Mouse (Mus musculus) heart, adult 8-10 months (tissue): ENCODE results near the gene Pacsin1. TPM values are rescaled to one million over a fixed set of nuclear protein-coding genes. Genes with fewer than 3 reads are reported as not detected.

Experiments
- DNase-seq: peaks from one replicate; pipeline ENCODE4 v3.0.0; 2022; ENCODE audit warnings: low spot score
- total RNA-seq, 4 experiments: library from RNA; stranded (reverse); gene quantifications; 2 replicates each; pipeline ENCODE4 v1.2.4; 2022

The Pacsin1 gene
- total RNA-seq, 4 experiments from 2014 or later = 0.09 to 0.85 (median 0.39) TPM

DNA sequence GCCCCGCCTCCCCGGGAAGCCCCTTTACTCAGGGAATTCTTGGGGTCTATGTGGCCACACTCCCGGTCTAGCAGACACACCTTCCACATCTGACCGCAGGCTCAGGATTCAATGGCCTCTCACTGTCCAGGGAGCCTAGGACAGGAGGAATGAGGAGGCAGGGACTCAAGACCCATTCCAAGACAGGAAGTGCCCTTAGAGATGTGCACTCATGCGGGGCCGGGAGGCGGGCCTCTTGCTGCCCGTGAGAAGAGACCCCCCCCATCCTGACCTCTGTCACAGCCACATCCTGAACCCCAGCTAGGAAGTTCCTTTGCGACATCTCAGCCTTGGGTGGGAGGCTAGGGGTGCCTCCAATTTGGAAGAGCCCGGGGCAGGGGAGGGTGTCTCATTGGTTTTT, 69.7 kb downstream of the Pacsin1 start:
- DNase-seq = no peak

DNA sequence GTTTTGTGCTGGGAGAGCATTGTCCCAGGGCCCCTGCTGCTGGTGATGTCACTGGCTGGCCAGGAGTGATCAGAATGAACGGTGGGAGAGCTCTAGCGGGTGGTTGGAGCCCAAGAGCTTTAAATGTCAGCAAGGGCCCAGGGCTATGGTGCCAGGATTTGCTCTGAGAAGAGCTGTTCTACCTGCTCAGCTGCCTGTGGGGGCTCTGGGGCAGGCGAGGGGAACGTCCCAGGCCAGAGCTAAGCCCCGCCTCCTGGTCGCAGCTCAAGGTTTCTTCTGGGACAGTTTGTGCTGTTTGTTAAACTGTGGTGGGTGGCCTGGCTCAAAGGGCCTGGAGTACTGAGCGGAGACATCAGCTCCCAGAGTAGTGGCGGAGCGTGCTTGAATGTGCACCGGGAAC, 70.1 kb downstream of the Pacsin1 start:
- no peak for DNase-seq

DNA sequence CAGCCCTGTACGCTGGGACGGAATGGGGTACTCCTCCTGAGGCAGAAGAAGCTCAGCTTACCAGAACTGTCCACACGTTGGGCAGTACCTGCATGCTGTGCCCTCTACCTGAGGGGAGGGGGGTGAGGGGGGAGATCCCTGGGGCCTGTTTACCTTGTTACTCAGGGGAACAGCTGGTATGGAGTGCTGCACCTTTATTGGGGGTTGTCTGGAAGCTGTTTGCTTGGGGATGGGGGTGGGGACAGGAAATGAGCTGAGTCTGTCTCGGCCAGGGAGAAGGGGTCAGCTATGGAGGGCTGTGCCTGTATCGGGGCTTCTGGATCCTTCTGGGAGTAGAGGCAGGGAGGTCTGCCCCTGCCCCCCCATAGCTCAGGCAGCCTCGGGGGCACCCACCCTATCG, 71.2 kb downstream of the Pacsin1 start:
- DNase-seq = no peak

DNA sequence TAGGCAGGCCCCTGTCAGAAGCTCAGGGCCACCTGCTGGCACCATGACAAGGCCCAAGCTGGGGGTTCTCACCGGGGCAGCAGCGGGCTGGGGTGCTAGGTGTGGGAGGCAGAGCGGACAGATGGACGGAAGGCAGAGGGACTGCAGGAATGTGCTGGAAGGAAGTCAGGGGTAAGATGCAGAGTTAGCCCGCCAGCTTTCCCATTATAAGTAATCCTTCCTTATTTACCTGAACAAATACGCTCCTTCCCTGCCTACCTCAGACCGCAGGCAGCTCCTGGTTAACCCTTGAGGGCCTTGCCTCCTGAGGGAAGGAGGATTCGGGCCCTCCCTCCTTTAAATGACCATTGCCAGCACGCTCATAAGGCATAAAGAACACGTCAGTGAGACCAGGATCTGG, 73.5 kb downstream of the Pacsin1 start, which contains the start of gene Spdef:
Gene Spdef, minus strand, starts transcription at position 186 of the 400 bp plus-strand sequence.
- DNase-seq = no peak

DNA sequence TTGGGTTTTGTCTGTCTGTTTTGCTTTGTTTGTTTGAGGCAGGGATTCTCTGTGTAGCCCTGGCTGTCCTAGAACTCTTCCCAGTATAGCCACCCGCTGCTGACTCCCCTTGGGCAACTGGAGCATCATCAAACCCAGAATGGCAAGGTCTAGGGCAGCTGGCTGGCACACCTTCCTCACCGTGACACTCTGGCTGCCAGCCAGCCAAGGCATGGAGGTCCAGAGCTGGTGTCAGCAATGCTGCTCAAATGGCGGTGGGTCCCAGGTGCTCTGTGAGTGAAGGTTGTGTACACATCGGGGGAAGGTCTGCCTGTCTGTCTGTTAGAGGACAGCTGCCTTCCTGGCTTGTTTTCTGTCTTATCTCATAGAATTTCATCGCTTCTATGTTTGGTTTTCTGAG, 76.8 kb downstream of the Pacsin1 start:
- DNase-seq = no peak

DNA sequence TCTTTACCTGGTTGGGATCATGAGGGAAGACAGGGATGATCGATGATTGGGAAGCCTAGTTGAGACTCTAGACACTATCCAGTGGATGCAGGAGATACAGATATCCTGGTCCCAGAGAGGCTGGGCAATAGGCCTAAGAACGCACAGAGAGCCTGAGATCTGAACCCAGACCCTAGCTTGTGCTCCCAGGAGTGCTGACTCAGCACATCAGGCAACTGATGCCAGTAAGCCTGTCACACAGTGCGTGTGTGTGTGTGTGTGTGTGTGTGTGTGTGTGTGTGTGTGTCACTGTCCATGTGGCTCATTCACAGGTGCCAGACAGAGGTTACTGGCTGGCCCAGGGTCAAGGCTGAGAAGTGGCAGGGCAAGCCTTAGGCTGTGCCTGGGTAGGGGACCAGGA, 77.4 kb downstream of the Pacsin1 start:
- no peak for DNase-seq

DNA sequence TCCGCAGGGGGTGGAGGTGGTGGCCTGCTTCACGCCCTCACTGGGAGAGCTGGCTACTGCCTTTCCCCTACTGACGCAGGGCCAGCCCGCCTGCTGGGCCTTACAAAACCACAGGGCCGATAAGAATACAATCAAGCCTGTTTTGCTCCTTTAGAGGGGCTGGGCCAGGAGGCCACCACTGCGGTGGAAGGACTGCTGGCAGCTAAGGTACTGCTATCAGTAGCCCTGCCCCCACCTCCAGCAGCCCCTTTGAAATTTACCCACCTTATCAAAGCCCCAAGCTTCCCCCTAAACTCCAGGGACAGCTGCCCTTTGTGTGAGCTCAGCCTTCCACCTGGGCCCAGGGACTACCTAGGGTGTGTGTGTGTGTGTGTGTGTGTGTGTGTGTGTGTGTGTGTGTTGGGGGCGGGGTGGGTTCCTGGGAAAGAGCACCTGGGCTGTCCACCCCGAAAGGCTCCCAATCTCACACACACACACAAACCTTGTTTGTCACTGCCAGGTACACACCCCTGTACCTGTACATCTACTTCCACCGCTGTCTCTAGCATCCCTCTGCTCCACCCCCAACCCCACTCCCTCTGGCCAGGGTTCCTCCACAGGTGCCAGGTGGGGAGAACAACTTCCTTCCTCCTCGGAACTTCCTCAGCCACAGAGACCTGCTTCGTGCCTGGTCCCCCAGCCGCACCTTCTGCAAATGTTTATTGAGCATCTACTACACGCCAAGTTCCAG, 79.2 kb downstream of the Pacsin1 start:
- no peak for DNase-seq

DNA sequence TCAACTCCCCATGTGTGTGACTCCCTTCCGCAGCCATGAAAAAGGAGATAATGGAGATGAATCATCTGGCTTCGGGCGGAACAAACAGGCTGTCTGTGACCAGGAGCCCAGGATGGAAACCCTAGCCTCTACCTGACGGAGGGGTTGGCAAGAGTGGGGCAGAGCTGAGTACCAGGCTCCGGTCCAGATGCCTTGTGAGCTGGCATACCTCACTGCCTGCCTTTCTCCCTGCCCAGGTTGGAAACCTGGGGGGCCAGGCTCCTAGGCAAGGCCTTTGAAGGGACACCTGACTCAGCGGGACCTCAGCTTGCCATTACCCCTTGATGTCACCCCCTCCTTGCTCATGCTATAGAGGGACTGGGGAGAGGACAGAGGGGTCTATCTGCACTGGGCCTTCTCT, 85.7 kb downstream of the Pacsin1 start:
- DNase-seq = no peak

DNA sequence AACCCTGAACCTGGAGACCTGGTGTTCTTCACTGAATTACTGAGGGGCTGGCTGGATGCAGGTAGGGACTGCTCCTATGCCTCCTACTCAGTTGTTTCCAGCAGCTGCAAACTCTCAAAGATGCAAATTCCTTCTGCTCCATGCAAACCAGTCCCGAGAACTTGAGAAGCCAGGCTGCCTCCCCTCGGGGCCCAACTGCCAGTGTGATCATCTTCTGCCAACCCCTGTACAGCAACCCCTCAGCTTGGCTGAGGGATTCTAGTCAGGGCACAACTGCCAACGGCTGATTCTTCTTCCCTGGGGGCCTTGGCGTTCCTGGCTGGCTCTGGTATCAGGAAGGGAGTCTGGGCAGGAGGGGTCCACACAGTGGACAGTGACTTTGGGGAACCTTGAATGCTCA, 91.1 kb downstream of the Pacsin1 start:
- no peak for DNase-seq

DNA sequence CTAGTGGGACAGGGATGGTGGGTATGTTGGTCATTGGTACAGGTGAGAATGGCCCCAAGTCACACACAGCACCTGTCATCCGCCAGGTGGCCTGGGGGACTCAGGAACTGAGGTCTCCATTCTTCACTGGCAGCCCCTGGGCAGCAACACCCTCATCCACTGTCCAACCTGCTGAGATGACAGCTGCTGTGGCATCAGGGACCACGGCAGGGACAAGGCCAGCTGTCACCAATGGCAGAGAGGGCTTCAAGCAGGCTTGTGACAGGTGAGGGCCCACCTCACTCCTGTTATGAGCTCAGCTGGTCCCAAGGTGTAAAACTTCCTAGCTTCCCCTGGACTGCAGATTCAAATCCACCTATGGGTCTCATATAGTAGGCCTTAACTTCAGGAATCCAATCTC, 92.8 kb downstream of the Pacsin1 start:
- no peak for DNase-seq

DNA sequence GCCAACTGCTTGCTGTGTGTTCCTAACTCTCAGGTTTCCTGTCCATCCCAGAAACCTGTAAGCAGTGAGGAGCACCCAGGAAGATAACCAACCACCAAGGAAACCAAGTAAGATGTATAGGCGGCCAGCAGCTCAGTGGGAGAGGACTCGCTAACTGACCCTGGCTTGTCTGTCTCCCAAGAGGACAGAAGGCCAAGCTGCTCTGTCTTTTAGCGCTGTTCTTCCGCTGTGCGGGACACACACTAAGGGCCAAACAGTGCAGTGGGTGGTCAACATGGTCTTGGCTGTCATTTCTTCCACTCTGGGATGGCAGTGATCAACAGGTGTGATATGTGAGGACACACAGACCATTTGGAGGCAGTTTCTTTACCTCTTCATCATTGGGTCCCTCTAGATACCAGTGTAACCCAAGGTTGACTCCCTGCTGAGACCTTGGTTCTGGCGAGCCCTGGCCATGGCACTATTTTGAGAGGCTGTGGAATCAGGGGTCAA, 95.2 kb downstream of the Pacsin1 start:
- DNase-seq = no peak

DNA sequence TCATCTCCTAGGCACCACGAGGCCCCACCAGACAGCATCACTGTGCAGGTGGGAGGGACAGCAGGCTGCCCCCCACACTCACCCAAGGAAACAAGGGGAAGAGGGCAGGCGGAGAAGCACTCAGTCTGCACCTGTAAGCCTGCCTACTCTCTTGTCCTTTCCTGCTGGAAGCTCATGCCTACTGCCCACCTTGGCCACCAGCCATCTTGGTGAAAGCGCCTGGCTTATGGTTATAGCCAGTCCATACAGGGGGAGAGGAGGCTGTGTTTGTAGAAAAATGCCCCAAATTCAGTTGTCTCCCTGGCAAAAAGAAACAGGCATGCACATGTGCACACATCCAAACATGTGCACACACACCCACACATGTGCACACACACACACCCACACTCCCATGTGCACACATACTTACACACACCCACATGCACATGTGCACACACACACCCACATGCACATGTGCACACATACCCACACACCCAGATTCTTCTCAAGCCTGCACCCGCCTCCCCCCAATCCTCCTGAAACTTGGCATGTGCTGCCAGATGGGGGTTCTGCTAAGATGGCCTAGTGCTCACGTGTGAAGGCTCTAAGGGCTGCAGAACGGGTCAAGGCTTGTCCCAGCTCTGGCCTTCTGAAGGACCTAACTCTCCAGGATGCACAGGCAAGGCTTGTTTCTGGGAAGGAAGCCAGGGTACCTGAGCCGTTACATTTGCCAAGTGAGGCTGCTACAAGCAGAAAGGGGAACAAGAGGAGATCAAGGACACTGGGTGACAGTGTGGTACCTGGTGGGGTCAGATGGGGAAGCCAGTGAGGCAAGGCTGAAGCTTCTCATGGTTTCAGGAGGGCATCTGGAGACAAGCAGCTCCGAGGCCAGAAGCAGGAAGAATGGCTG, 96.2 kb downstream of the Pacsin1 start:
- no peak for DNase-seq

DNA sequence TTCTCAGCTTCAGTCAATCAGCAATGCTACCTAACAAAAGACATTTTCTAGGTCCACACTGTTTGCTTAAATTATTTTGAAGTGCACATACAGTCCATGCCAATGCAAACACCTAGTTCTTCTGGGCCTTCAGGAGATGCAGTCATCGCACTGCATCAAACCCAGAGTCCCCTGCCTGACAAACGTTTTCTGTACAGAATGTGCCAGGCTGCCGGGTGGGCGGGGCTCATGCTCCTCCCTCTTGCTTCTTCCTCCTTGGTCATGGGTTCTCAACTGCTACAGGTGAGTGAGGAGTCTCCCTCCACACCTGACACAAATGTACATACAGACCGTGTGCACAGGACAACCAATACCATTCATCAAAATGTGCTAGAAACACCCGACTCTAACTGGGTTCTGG, 104.9 kb downstream of the Pacsin1 start:
- DNase-seq = no peak

Other genes with a start within 250 kb of the Pacsin1 start
- gene Grm4, start 134.1 kb upstream of the Pacsin1 start, total RNA-seq = under 1 TPM in 3 of 4 experiments, not detected in 1; 0.16 to 0.30 (median 0.23) TPM
- 10 to 100 TPM; 42.6 to 51.1 (median 46.9) TPM for gene Hmga1, start 99.0 kb upstream of the Pacsin1 start, total RNA-seq
- gene AI413582, start 89.8 kb upstream of the Pacsin1 start, total RNA-seq = 10 to 100 TPM in 2 of 4 experiments, 1 to 10 TPM in 2; 6.4 to 10.3 (median 9.9) TPM
- 100 to 1,000 TPM; 349 to 367 (median 360) TPM for gene Nudt3, start 32.0 kb upstream of the Pacsin1 start, total RNA-seq
- under 1 TPM in 1 of 4 experiments, not detected in 3; 0.98 TPM for gene RPS10-NUDT3, start 20.3 kb upstream of the Pacsin1 start, total RNA-seq
- 100 to 1,000 TPM; 481 to 609 (median 561) TPM for gene Rps10, start 18.8 kb upstream of the Pacsin1 start, total RNA-seq
- gene Spdef, start 73.4 kb downstream of the Pacsin1 start, total RNA-seq = not detected
- gene D17Wsu92e, start 165.1 kb downstream of the Pacsin1 start, total RNA-seq = 100 to 1,000 TPM; 150 to 171 (median 156) TPM
- 10 to 100 TPM; 39.9 to 48.3 (median 47.0) TPM for gene Snrpc, start 182.6 kb downstream of the Pacsin1 start, total RNA-seq
- 10 to 100 TPM; 15.6 to 19.5 (median 17.7) TPM for gene Uhrf1bp1, start 200.9 kb downstream of the Pacsin1 start, total RNA-seq